Mouse (Mus musculus): Measurements from ENCODE around the gene Plcd3.

Gene Plcd3

GRCm38 (mm10) chr11:103066191-103067050 lies 35.0 kb downstream of the Plcd3 start:
- DNase-seq (ENCODE audit: extremely low spot score), result no peak

- DNase-seq (ENCODE audit: extremely low spot score), result no peak
Observed at GRCm38 (mm10) chr11:103058499-103059085, 42.9 kb downstream of the Plcd3 start.

- no peak for DNase-seq (ENCODE audit: extremely low spot score)
Observed at GRCm38 (mm10) chr11:103056636-103057035, 44.8 kb downstream of the Plcd3 start.

- DNase-seq (ENCODE audit: extremely low spot score), result peak; percentile 73
Observed at GRCm38 (mm10) chr11:103054798-103055197, 46.7 kb downstream of the Plcd3 start.

GRCm38 (mm10) chr11:103053191-103054076 lies 48.0 kb downstream of the Plcd3 start:
- DNase-seq (ENCODE audit: extremely low spot score), result no peak

GRCm38 (mm10) chr11:103052078-103052477 lies 49.4 kb downstream of the Plcd3 start:
- DNase-seq (ENCODE audit: extremely low spot score), result no peak

GRCm38 (mm10) chr11:103051249-103051691 lies 50.2 kb downstream of the Plcd3 start:
- no peak for DNase-seq (ENCODE audit: extremely low spot score)

GRCm38 (mm10) chr11:103050153-103050552 lies 51.3 kb downstream of the Plcd3 start:
- no peak for DNase-seq (ENCODE audit: extremely low spot score)

- DNase-seq (ENCODE audit: extremely low spot score), result no peak
Observed at GRCm38 (mm10) chr11:103049611-103050010, 51.8 kb downstream of the Plcd3 start.

GRCm38 (mm10) chr11:103046286-103046685 lies 55.2 kb downstream of the Plcd3 start:
- no peak for DNase-seq (ENCODE audit: extremely low spot score)

GRCm38 (mm10) chr11:103043982-103044381 lies 57.5 kb downstream of the Plcd3 start:
- DNase-seq (ENCODE audit: extremely low spot score), result no peak

GRCm38 (mm10) chr11:103042828-103043227 lies 58.6 kb downstream of the Plcd3 start:
- DNase-seq (ENCODE audit: extremely low spot score), result no peak

- no peak for DNase-seq (ENCODE audit: extremely low spot score)
Observed at GRCm38 (mm10) chr11:103038037-103038436, 63.4 kb downstream of the Plcd3 start.

- no peak for DNase-seq (ENCODE audit: extremely low spot score)
Observed at GRCm38 (mm10) chr11:103036881-103037465, 64.5 kb downstream of the Plcd3 start.

- no peak for DNase-seq (ENCODE audit: extremely low spot score)
Observed at GRCm38 (mm10) chr11:103035007-103035406, 66.5 kb downstream of the Plcd3 start.

- no peak for DNase-seq (ENCODE audit: extremely low spot score)
Observed at GRCm38 (mm10) chr11:103033030-103033429, 68.4 kb downstream of the Plcd3 start.

- DNase-seq (ENCODE audit: extremely low spot score), result peak; percentile 98
Observed at GRCm38 (mm10) chr11:103028176-103028891, 73.1 kb downstream of the Plcd3 start, which contains the start of the genes Nmt1 and Dcakd. Nmt1 (plus strand) TSS chr11:103028190. Dcakd (minus strand) TSS chr11:103028333.

GRCm38 (mm10) chr11:103027570-103028175 lies 73.8 kb downstream of the Plcd3 start:
- no peak for DNase-seq (ENCODE audit: extremely low spot score)

GRCm38 (mm10) chr11:103026901-103027300 lies 74.6 kb downstream of the Plcd3 start:
- DNase-seq (ENCODE audit: extremely low spot score), result no peak

GRCm38 (mm10) chr11:103023974-103024373 lies 77.5 kb downstream of the Plcd3 start:
- no peak for DNase-seq (ENCODE audit: extremely low spot score)
